Mouse (Mus musculus) liver, adult 2 months (tissue): ENCODE measurements around the gene Padi6. TPM values are rescaled to one million over a fixed set of nuclear protein-coding genes. Genes with fewer than 3 reads are reported as not detected.

ENCODE experiments used
- DNase-seq: peaks from one replicate; pipeline ENCODE4 v3.0.0-alpha.2; 2011; ENCODE audit warnings: low read depth, low spot score; ENCODE audit errors: extremely low read depth
- H3K27ac ChIP-seq: fragments of 200-500 bp; replicated peaks from 2 replicates; pipeline ENCODE4 v1.5.1; 2012; ENCODE audit warnings: low read depth, mild to moderate bottlenecking, control low read depth, inconsistent platforms, low read length; ENCODE audit not compliant: insufficient read depth
- H3K27me3 ChIP-seq: fragments of 200-500 bp; 2 replicates; pipeline ENCODE4 v1.6.1; 2012; ENCODE audit warnings: mild to moderate bottlenecking, moderate library complexity, low read length, inconsistent platforms; ENCODE audit not compliant: control insufficient read depth, insufficient read depth
- H3K36me3 ChIP-seq: fragments of 200-500 bp; 2 replicates; pipeline ENCODE4 v1.6.1; 2012; ENCODE audit warnings: low read length, inconsistent platforms; ENCODE audit not compliant: control insufficient read depth, insufficient read depth
- H3K4me1 ChIP-seq: fragments of 200-500 bp; 2 replicates; pipeline ENCODE4 v1.6.1; 2011; ENCODE audit warnings: low read length; ENCODE audit not compliant: control insufficient read depth, insufficient read depth
- H3K4me3 ChIP-seq: fragments of 200-500 bp; 2 replicates; pipeline ENCODE4 v1.5.1; 2011; ENCODE audit warnings: low read depth, mild to moderate bottlenecking, control low read depth, low read length, moderate library complexity; ENCODE audit not compliant: insufficient read depth
- H3K79me2 ChIP-seq: fragments of 200-500 bp; 2 replicates; pipeline ENCODE4 v1.6.1; 2012; ENCODE audit warnings: inconsistent platforms, mild to moderate bottlenecking, low read length, moderate library complexity; ENCODE audit not compliant: control insufficient read depth, insufficient read depth
- H3K9ac ChIP-seq: fragments of 200-500 bp; 2 replicates; pipeline ENCODE4 v1.6.1; 2012; ENCODE audit warnings: low read depth, mild to moderate bottlenecking, control low read depth, inconsistent platforms, low read length
- CTCF ChIP-seq: fragments of 200-500 bp; IDR thresholded peaks from 2 replicates; pipeline ENCODE4 v1.5.1; 2011; ENCODE audit warnings: low read depth, low read length, control low read depth
- POLR2A ChIP-seq: fragments of 200-500 bp; IDR thresholded peaks from 2 replicates; pipeline ENCODE4 v1.6.1; 2011; ENCODE audit warnings: low read length, control low read depth; ENCODE audit not compliant: insufficient read depth; ENCODE audit errors: extremely low read depth
- WGBS: fragments of 180-500 bp; shearing (Covaris S2); methylation state at CpG from one replicate; pipeline ENCODE4 v1.1.7; 2018; 5-methylcytosine and 5-hydroxymethylcytosine counted together
- polyA plus RNA-seq: library from polyadenylated mRNA; depleted of rRNA; stranded (reverse); fragments of >200 nt; gene quantifications from 2 replicates; pipeline ENCODE4 v1.2.3, GENCODE M21; 2012; rRNA removed
- total RNA-seq: library from RNA; depleted of rRNA; stranded (reverse); fragments of >200 nt; gene quantifications from 2 replicates; pipeline ENCODE4 v1.2.3, GENCODE M21; 2014; rRNA removed

Gene Padi6
- not detected in 2 replicates for total RNA-seq
- not detected in 2 replicates for polyA plus RNA-seq

- Histone ChIP-seq H3K27ac (no peak within 1 kb of the TSS), H3K4me1 (no peaks in the 10 kb centered on the region), H3K36me3 (no peaks in the 10 kb centered on the region), H3K4me3 (no peak within 1 kb of the TSS), H3K9ac (no peak within 1 kb of the TSS), H3K79me2 (no peaks in the 10 kb centered on the region), H3K27me3 (no peaks in the 10 kb centered on the region)
- TF ChIP-seq POLR2A (no peak), CTCF (no peak)
- WGBS: 70% methylated on average over 2 of the region's 2 CpGs
- no peak for DNase-seq
Observed at GRCm38 (mm10) chr4:140742543-140742942, at the start of gene Padi6. Padi6 (minus strand) TSS chr4:140742643.

- no peak for TF ChIP-seq CTCF
- no peak for TF ChIP-seq POLR2A
- no peak overlapping the region for H3K27ac ChIP-seq
- no peak overlapping the region for H3K9ac ChIP-seq
- no peaks in the 10 kb centered on the region for H3K4me1 ChIP-seq
- H3K27me3 ChIP-seq: no peaks in the 10 kb centered on the region
- WGBS: 80% methylated on average over 16 of the region's 16 CpGs
- DNase-seq: no peak
- no peaks in the 10 kb centered on the region for H3K79me2 ChIP-seq
- H3K36me3 ChIP-seq: no peaks in the 10 kb centered on the region
- H3K4me3 ChIP-seq: no peak overlapping the region
Observed at GRCm38 (mm10) chr4:140791071-140791470, 48.6 kb upstream of the Padi6 start.

- Histone ChIP-seq H3K4me1 (no peaks in the 10 kb centered on the region), H3K27me3 (no peaks in the 10 kb centered on the region), H3K4me3 (no peak overlapping the region), H3K36me3 (no peaks in the 10 kb centered on the region), H3K9ac (no peak overlapping the region), H3K27ac (no peak overlapping the region), H3K79me2 (no peaks in the 10 kb centered on the region)
- no peak for TF ChIP-seq POLR2A
- no peak for TF ChIP-seq CTCF
- WGBS: 87% methylated on average over 4 of the region's 4 CpGs
- no peak for DNase-seq
Observed at GRCm38 (mm10) chr4:140789983-140790382, 47.5 kb upstream of the Padi6 start.

- Histone ChIP-seq H3K4me1 (no peaks in the 10 kb centered on the region), H3K9ac (no peak overlapping the region), H3K79me2 (no peaks in the 10 kb centered on the region), H3K4me3 (no peak overlapping the region), H3K27me3 (no peaks in the 10 kb centered on the region), H3K27ac (no peak overlapping the region), H3K36me3 (no peaks in the 10 kb centered on the region)
- peak; percentile 3 for DNase-seq
- TF ChIP-seq CTCF: peak; percentile 75
- no peak for TF ChIP-seq POLR2A
- 62% methylated on average over 6 of the region's 6 CpGs for WGBS
Observed at GRCm38 (mm10) chr4:140788983-140789382, 46.5 kb upstream of the Padi6 start.

GRCm38 (mm10) chr4:140788264-140788663 lies 45.8 kb upstream of the Padi6 start:
- Histone ChIP-seq H3K36me3 (no peaks in the 10 kb centered on the region), H3K27ac (no peak overlapping the region), H3K79me2 (no peaks in the 10 kb centered on the region), H3K27me3 (no peaks in the 10 kb centered on the region), H3K4me1 (no peaks in the 10 kb centered on the region), H3K4me3 (no peak overlapping the region), H3K9ac (no peak overlapping the region)
- 83% methylated on average over 6 of the region's 6 CpGs for WGBS
- no peak for TF ChIP-seq CTCF
- no peak for TF ChIP-seq POLR2A
- DNase-seq: no peak

- H3K36me3 ChIP-seq: no peaks in the 10 kb centered on the region
- 80% methylated on average over 4 of the region's 4 CpGs for WGBS
- no peak overlapping the region for H3K4me3 ChIP-seq
- TF ChIP-seq POLR2A (no peak), CTCF (no peak)
- no peak overlapping the region for H3K9ac ChIP-seq
- H3K4me1 ChIP-seq: no peaks in the 10 kb centered on the region
- H3K79me2 ChIP-seq: no peaks in the 10 kb centered on the region
- H3K27ac ChIP-seq: no peak overlapping the region
- H3K27me3 ChIP-seq: no peaks in the 10 kb centered on the region
- peak; percentile 13 for DNase-seq
Observed at GRCm38 (mm10) chr4:140787414-140787813, 45.0 kb upstream of the Padi6 start.
